In the genomic region with DNA sequence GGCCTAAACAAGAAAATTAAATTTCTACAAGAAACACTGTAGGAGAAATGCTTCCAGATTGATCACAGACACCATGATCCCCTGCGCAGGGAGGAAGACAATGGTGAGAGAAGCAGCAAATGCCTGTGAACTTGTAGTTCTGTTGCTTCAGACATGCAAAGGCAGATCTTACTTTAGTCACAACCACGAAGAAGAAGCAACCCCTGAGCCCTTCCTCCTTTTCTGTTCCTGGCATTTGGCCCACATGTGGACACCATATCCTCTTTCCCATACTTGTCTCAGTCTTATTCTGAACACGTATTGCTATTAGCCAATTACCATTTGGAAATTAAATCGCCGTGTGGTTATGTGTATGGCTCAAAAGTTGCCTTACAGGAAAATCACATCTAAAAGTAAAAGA, we compare ENCODE assay signal across 16 mouse cellular contexts.
A peak's percentile ranks its signal among the peaks of the same experiment; 100 is the strongest.
DNase-seq lines count a peak whose midpoint lies in the region; ATAC-seq and TF ChIP-seq lines count a peak whose summit lies in the region.
"Had no signal": no experiment of that assay in that cellular context is flagged by ENCODE, and none has a peak within 500 bp of the region (broad histone marks: within the 10 kb centered on the region; RNA-seq: fewer than 3 reads in every experiment).

No protein-coding gene starts in this region.

- H3K27ac ChIP-seq in heart, embryonic 11.5 days (ENCODE audit: low read depth, low read length): no peak overlapping the region
- peak overlapping the region; percentile 29; the same call in 1 of the 2 replicates for H3K27ac ChIP-seq in liver, postnatal 0 days (ENCODE audit: low read depth)
- H3K27ac ChIP-seq: heart, adult 2 months; hindbrain, embryonic 14.5 days; limb, embryonic 13.5 days had no signal

- no peak overlapping the region for H3K4me3 ChIP-seq in heart, embryonic 11.5 days (ENCODE audit: low read depth, low read length)
- no peak overlapping the region for H3K4me3 ChIP-seq in liver, postnatal 0 days (ENCODE audit: low read depth, low read length)
- H3K4me3 ChIP-seq: erythroblast, embryonic 14.5 days; heart, adult 2 months; limb, embryonic 13.5 days; myocyte had no signal

- no peaks in the 10 kb centered on the region for H3K9me3 ChIP-seq in heart, embryonic 11.5 days (replicated peaks; ENCODE audit: control insufficient read depth, low read length)
- no peaks in the 10 kb centered on the region for H3K9me3 ChIP-seq in liver, postnatal 0 days (ENCODE audit: low read length)
- H3K9me3 ChIP-seq: limb, embryonic 13.5 days had no signal

- no peaks in the 10 kb centered on the region for H3K27me3 ChIP-seq in heart, embryonic 11.5 days (ENCODE audit: control insufficient read depth, insufficient read depth, low read length)
- no peaks in the 10 kb centered on the region for H3K27me3 ChIP-seq in liver, postnatal 0 days (ENCODE audit: insufficient read depth, low read length)
- H3K27me3 ChIP-seq in splenic B cell, adult 2 months (ENCODE audit: control insufficient read depth, insufficient read depth, low read length, poor library complexity, severe bottlenecking): no peaks in the 10 kb centered on the region
- H3K27me3 ChIP-seq: limb, embryonic 13.5 days had no signal

- H3K9ac ChIP-seq in heart, embryonic 11.5 days (ENCODE audit: low read depth, low read length): no peak overlapping the region
- H3K9ac ChIP-seq in liver, postnatal 0 days (replicated peaks): no peak overlapping the region
- H3K9ac ChIP-seq: hindbrain, embryonic 14.5 days; limb, embryonic 13.5 days had no signal

- peak; percentile 24 for DNase-seq in heart, adult 8-10 months (ENCODE audit: low spot score)
- peak; percentile 27 for DNase-seq in liver, postnatal 0 days
- DNase-seq in liver: no peak
- DNase-seq in lung, postnatal 10 days: peak; percentile 9
- peak; percentile 32 for DNase-seq in splenic B cell, adult 2 months (ENCODE audit: low read depth, low spot score)
- DNase-seq in adrenal gland, postnatal 25 days: no peak
- DNase-seq: cerebellum, adult 2 months; embryo, embryonic 11 days; kidney, adult 11 months had no signal

- TF ChIP-seq CTCF in liver, postnatal 0 days (IDR thresholded peaks at IDR 0.05; ENCODE audit: low read depth): no peak

- no peak for TF ChIP-seq EP300 in liver, postnatal 0 days (IDR thresholded peaks at IDR 0.05; ENCODE audit: low read depth)

- no peak overlapping the region for H3K4me2 ChIP-seq in heart, embryonic 11.5 days
- H3K4me2 ChIP-seq in liver, postnatal 0 days (ENCODE audit: low read depth, low read length): no peak overlapping the region
- H3K4me2 ChIP-seq: hindbrain, embryonic 14.5 days; limb, embryonic 13.5 days had no signal

- WGBS in heart, embryonic 11.5 days (ENCODE audit: insufficient replicate concordance): 85% methylated on average over 5 of the region's 5 CpGs
- 60% methylated on average over 5 of the region's 5 CpGs for WGBS in liver, postnatal 0 days (ENCODE audit: insufficient replicate concordance)

- no peaks in the 10 kb centered on the region for H3K4me1 ChIP-seq in heart, embryonic 11.5 days (ENCODE audit: control insufficient read depth, insufficient read depth, low read length)
- no peaks in the 10 kb centered on the region for H3K4me1 ChIP-seq in liver, postnatal 0 days (ENCODE audit: insufficient read depth)
- H3K4me1 ChIP-seq: limb, embryonic 13.5 days had no signal

- no peaks in the 10 kb centered on the region for H3K36me3 ChIP-seq in heart, embryonic 11.5 days (ENCODE audit: control insufficient read depth, insufficient read depth, low read length)
- no peaks in the 10 kb centered on the region for H3K36me3 ChIP-seq in liver, postnatal 0 days (replicated peaks; ENCODE audit: insufficient read depth, low read length)
- peaks cover 6% of the 10 kb centered on the region; the same call in 1 of the 2 replicates for H3K36me3 ChIP-seq in splenic B cell, adult 2 months (ENCODE audit: control insufficient read depth, insufficient read depth, low read length, poor library complexity, severe bottlenecking)
- H3K36me3 ChIP-seq: limb, embryonic 13.5 days had no signal

- ATAC-seq in heart, embryonic 11.5 days (replicated peaks; ENCODE audit: insufficient number of reproducible peaks, low FRiP score, low TSS enrichment): no peak
- peak; percentile 27; the same call in 1 of the 2 replicates for ATAC-seq in liver, postnatal 0 days
- ATAC-seq in frontal cortex, adult (ENCODE audit: low TSS enrichment): no peak

Comparison
In these comparisons a context has a peak if more than half of its experiments do, and no peak if none do; other contexts are left out.
1. DNase-seq: peak in heart, adult 8-10 months (single experiment), liver, postnatal 0 days (single experiment), lung, postnatal 10 days (single experiment) and splenic B cell, adult 2 months (single experiment); none in liver (single experiment) and adrenal gland, postnatal 25 days (single experiment).